Mouse (Mus musculus) erythroblast, embryonic 14.5 days (primary cell): ENCODE results near the gene Kidins220.

Experiments
- GATA1 ChIP-seq: IDR thresholded peaks from 2 replicates; pipeline ENCODE4 v1.6.1; 2012; ENCODE audit warnings: low read length, inconsistent platforms, mixed read lengths
- TAL1 ChIP-seq: IDR thresholded peaks from 3 replicates; pipeline ENCODE4 v1.6.1; 2012; ENCODE audit warnings: low read length, inconsistent platforms, mixed read lengths

DNA sequence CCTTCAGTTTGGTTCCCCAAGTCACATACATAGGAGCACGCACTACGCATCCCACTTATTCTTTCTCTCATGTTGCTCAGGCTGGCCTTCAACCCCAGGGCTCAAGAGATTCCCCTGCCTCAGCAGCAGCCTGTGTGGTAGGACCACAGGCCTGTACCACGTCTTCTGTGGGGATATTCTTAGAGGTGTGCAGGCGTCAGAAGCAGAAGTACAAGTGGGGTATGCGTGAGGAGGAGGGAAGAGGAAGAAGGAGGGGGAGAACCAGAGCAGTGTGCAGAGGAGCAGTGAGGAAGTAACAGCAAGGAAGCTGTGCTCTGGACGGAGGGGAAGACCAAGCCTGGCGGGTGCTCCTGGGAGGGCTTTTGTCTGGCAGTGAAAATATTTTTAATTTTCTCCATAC, 79.8 kb downstream of the Kidins220 start:
- TF ChIP-seq TAL1 (no peak), GATA1 (no peak)
